Mouse (Mus musculus): Measurements from ENCODE around the gene Ipo13. TPM values are rescaled to one million over a fixed set of nuclear protein-coding genes. Genes with fewer than 3 reads are reported as not detected.
A peak's percentile ranks its signal among the peaks of the same experiment; 100 is the strongest.

Gene Ipo13
- total RNA-seq (2021), result 43.8 and 46.6 TPM in 2 replicates
- long read RNA-seq, experiment 1, transcript Ipo13-201 (20 exons, 3,595 nt), result major isoform, 16 of 22 reads
- long read RNA-seq, experiment 1, partial matches to known transcripts, result 4 of 22 reads
- long read RNA-seq, experiment 1, other reads (novel, unspliced or antisense), result 2 of 22 reads
- long read RNA-seq, experiment 2, transcript Ipo13-201 (20 exons, 3,595 nt), result major isoform, 15 of 22 reads
- long read RNA-seq, experiment 2, partial matches to known transcripts, result 4 of 22 reads
- long read RNA-seq, experiment 2, other reads (novel, unspliced or antisense), result 3 of 22 reads

GRCm38 (mm10) chr4:117914591-117915442, at the start of gene Ipo13:
TSS of gene Ipo13 (minus strand) at chr4:117914999.
- peak; percentile 95 for DNase-seq

- DNase-seq, result no peak
Measured at GRCm38 (mm10) chr4:117957492-117957891, 42.7 kb upstream of the Ipo13 start.

GRCm38 (mm10) chr4:117947493-117947892, 32.7 kb upstream of the Ipo13 start:
- no peak for DNase-seq

- peak; percentile 74 for DNase-seq
Measured at GRCm38 (mm10) chr4:117946639-117947305, 32.0 kb upstream of the Ipo13 start.

- DNase-seq, result peak; percentile 26
Measured at GRCm38 (mm10) chr4:117943317-117943716, 28.5 kb upstream of the Ipo13 start.

- DNase-seq, result no peak
Measured at GRCm38 (mm10) chr4:117936964-117937363, 22.2 kb upstream of the Ipo13 start.

GRCm38 (mm10) chr4:117934081-117934480, 19.3 kb upstream of the Ipo13 start:
- no peak for DNase-seq

- DNase-seq, result no peak
Measured at GRCm38 (mm10) chr4:117933248-117933647, 18.4 kb upstream of the Ipo13 start.

- peak; percentile 40 for DNase-seq
Measured at GRCm38 (mm10) chr4:117929391-117929881, 14.6 kb upstream of the Ipo13 start, which contains the start of gene Artn. TSS of gene Artn (minus strand) at chr4:117929763.

- peak; percentile 71 for DNase-seq
Measured at GRCm38 (mm10) chr4:117928699-117929241, 14.0 kb upstream of the Ipo13 start.

- DNase-seq, result peak; percentile 37
Measured at GRCm38 (mm10) chr4:117928234-117928633, 13.4 kb upstream of the Ipo13 start.

- peak; percentile 62 for DNase-seq
Measured at GRCm38 (mm10) chr4:117926545-117927482, 12.0 kb upstream of the Ipo13 start.

- DNase-seq, result no peak
Measured at GRCm38 (mm10) chr4:117924916-117925315, 10.1 kb upstream of the Ipo13 start.

GRCm38 (mm10) chr4:117923450-117923849, 8.7 kb upstream of the Ipo13 start:
- DNase-seq, result no peak

- no peak for DNase-seq
Measured at GRCm38 (mm10) chr4:117921358-117921757, 6.6 kb upstream of the Ipo13 start.

- no peak for DNase-seq
Measured at GRCm38 (mm10) chr4:117918762-117919161, 4.0 kb upstream of the Ipo13 start.

- DNase-seq, result no peak
Measured at GRCm38 (mm10) chr4:117918261-117918660, 3.5 kb upstream of the Ipo13 start.

- no peak for DNase-seq
Measured at GRCm38 (mm10) chr4:117917847-117918246, 3.0 kb upstream of the Ipo13 start.

GRCm38 (mm10) chr4:117917402-117917801, 2.6 kb upstream of the Ipo13 start:
- DNase-seq, result no peak

GRCm38 (mm10) chr4:117916386-117916785, 1.6 kb upstream of the Ipo13 start:
- DNase-seq, result no peak

- DNase-seq, result no peak
Measured at GRCm38 (mm10) chr4:117915489-117916105, 798 bp upstream of the Ipo13 start.

All from adrenal gland, postnatal 14 days (tissue).